Mouse (Mus musculus) skeletal muscle tissue, adult 2 months (tissue): ENCODE measurements around the gene Cse1l.

Source experiments
- DNase-seq: peaks from one replicate; pipeline ENCODE4 v3.0.0-alpha.2; 2012; ENCODE audit warnings: low read depth, low spot score

Gene Cse1l

DNA sequence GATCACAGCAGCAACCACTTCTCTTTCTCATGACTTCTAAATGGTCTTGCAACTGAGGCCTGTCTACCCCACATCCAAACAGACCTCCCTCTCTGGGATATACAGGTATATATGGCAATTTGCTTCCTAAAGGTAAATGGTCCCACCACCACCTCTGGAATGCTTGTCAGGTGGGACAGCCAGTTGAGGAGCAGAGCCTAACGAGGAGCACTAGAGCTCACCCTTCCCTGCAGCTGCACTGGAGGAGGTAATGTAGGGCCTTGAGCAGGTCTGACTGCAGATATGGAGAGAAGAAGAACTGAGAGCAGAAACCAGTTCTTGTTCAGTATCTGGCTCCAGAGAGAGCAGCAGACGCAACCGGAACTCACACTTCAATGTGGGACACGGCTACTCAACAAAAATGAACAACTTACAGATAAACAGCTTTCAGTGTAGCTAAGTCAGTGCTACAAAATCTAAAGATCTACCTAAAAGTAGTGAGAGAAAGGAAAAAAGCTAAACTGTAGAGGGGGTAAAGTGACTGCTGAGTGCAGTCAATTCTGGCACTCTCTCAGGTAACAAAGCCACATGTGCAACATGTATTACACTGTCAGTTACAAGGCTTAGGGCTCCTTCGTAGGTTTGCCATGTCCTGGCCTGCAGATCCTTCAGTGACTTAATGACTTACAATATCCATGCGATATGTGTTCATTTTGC, 68.5 kb downstream of the Cse1l start:
- DNase-seq: no peak

DNA sequence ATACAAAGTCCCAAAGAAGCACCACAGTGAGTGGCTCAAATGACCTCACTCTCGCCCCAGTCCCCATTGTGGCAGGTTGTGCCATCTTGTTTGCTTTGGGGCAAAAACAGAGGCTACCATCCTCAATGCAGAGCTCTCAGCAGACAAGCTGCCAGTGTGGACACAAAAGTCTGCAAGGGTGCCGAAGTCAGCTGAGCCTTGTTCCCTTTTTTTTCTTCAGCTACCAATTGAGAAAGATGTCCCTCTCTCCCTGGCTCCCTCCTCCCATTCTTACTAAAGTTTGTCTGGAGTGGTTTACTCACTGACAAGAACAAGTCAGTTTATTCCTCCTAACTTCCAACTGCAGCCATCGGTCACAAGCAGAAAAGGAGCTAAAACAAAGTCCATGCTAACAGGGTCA, 70.5 kb downstream of the Cse1l start:
- no peak for DNase-seq

GRCm38 (mm10) chr2:166977490-166977889, 71.7 kb downstream of the Cse1l start:
- DNase-seq: no peak

- DNase-seq: no peak
Observed at GRCm38 (mm10) chr2:166980161-166980560, 74.3 kb downstream of the Cse1l start.

DNA sequence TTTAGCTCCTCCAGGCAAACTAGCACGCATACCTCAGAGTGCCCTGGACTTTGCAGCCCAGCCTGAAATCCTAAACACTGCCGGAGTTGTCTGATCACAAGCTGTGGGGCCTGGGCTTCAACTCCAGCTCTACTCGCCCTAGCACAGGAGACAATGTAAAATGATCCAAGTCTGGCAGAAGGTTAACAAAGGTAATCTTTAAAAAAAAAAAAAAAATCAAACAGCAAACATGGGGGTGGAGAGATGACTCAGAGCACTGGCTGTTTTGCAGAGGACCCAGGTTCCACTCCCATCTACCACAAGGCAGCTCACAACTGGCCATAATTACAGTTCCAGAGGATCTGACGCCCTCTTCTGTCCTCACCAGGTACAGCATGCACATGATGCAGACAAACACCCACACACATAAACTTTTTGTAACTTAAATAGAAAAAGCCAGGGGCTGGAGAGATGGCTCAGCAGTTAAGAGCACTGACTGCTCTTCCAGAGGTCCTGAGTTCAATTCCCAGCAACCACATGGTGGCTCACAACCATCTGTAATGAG, 77.6 kb downstream of the Cse1l start:
- no peak for DNase-seq

DNA sequence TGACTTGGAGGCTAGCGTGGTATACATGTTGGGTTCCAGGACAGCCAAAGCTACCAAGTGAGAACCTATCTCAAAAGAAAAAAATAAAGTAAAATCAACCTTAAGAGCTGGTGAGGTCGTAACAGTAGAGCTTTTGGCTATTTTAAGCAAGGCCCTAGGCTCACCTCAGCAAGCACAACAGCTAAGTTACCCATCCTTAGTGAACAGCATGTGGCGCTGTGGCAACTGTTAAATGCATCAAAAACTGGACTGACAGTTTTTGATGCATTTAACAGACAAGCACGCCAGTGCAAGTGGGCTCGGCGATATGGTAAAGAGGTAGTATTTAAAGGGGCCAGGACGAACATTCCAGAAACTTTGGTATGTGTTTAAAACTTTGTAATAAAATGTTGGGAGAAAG, 85.0 kb downstream of the Cse1l start:
- DNase-seq: no peak

GRCm38 (mm10) chr2:166991945-166992344, 86.1 kb downstream of the Cse1l start:
- DNase-seq: no peak

DNA sequence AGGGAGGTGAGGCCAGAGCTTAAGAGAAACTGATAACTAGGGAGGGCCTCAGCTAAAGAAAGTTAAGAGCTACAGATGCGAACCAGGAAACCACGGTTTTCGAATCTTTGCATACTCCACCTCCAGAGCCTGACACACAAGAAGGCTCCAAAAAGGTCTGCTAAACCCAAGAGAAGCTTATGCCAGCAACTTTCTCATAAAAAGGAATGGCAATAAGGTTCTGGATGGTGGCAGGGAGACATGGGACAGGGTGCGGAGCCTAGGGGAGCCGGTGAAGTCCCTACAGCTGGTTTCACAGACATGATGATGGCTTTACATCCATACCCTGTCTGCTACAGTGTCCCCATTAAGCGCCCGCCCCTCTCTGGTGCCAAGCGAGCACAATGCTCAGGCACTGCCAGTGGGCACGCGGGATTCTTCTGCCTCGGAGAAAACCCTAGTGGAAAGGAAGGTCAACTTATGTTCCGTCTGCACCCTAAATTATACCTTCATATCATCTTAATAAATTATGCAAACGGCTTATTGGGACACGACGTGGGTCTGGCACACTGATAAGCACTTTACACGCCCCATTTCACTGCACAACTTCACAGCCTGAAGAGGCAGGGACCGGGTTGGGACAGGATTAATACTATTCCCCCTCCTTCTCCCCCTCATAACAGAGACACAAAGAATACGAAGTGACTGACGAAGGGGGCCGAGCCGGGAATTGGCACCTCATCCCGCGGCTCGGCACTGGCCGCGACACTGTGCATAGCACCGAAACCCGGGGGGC, 89.4 kb downstream of the Cse1l start:
- no peak for DNase-seq
